Mouse (Mus musculus) embryonic fibroblast, embryonic 13.5 days (primary cell): ENCODE results near the gene Limk2. TPM values are rescaled to one million over a fixed set of nuclear protein-coding genes. Genes with fewer than 3 reads are reported as not detected.
A peak's percentile ranks its signal among the peaks of the same experiment; 100 is the strongest.

Source experiments
- H3K27ac ChIP-seq: 2 replicates; pipeline ENCODE4 v1.5.1; 2012; ENCODE audit warnings: low read length, control low read depth, inconsistent platforms; ENCODE audit not compliant: insufficient read depth
- H3K4me1 ChIP-seq: 2 replicates; pipeline ENCODE4 v1.6.1; 2011; ENCODE audit warnings: low read length; ENCODE audit not compliant: control insufficient read depth, insufficient read depth
- H3K4me3 ChIP-seq: 2 replicates; pipeline ENCODE4 v1.5.1; 2011; ENCODE audit warnings: mild to moderate bottlenecking, control low read depth, low read length; ENCODE audit not compliant: insufficient read depth
- CTCF ChIP-seq: IDR thresholded peaks from 2 replicates; pipeline ENCODE4 v1.5.1; 2011; ENCODE audit warnings: mild to moderate bottlenecking, control low read depth, low read length, moderate library complexity, borderline replicate concordance; ENCODE audit not compliant: insufficient read depth
- POLR2A ChIP-seq: IDR thresholded peaks from 2 replicates; pipeline ENCODE4 v1.6.1; 2011; ENCODE audit warnings: low read depth, mild to moderate bottlenecking, control low read depth, low read length, moderate library complexity
- polyA plus RNA-seq: library from polyadenylated mRNA; stranded (reverse); fragments of >200 nt; gene quantifications from 2 replicates; pipeline ENCODE4 v1.2.4, GENCODE M21; 2011; ENCODE audit warnings: low read depth; ENCODE audit not compliant: missing spikeins, insufficient read length

The Limk2 gene
- 58.3 and 68.6 TPM in 2 replicates for polyA plus RNA-seq

DNA sequence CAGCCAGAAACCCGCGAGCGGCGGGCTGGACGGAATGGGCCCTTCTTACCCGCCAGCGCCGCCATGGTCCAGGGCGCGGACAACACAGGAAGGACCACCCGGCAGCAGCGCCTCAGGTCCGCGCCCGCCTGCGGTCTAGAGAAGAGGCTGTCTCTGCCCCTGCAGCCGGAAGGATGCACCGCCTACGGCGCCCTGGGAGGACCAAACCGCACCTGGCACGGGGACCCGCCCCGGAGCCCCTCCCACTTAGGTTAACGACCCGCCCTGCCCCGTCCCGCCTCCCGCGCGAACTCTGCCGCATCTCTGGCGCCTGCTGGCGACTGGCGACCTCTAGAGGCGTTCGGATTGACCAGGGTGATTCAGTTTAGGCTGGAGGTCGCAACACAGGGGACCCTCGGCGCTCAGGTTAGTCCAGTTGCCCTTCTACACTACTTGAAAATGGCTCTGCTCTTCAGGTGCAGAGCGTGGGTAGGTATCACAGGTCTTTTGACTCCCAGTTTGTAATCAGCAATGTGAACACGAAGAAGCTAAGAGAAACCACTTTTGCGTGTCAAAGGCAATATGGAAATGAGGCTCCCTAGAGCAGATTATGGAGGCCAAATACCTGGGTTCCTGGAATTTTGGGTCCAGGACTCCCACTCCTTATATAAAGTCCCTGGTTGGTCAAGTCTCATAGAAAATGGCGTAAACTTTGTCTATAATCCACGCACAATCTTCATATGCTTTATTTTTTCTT is at the start of gene Limk2:
TSS of gene Limk2 (minus strand) at position 193 of the 736 bp plus-strand sequence.
- Histone ChIP-seq H3K4me3 (peak within 1 kb of the TSS; percentile 79), H3K4me1 (0 out of 2 replicates have a peak, but pooled peaks cover 2% of the 10 kb centered on the region), H3K27ac (no peak within 1 kb of the TSS)
- peak; percentile 67 for TF ChIP-seq CTCF
- peak; percentile 53; the same call in 1 of the 2 replicates for TF ChIP-seq POLR2A

DNA sequence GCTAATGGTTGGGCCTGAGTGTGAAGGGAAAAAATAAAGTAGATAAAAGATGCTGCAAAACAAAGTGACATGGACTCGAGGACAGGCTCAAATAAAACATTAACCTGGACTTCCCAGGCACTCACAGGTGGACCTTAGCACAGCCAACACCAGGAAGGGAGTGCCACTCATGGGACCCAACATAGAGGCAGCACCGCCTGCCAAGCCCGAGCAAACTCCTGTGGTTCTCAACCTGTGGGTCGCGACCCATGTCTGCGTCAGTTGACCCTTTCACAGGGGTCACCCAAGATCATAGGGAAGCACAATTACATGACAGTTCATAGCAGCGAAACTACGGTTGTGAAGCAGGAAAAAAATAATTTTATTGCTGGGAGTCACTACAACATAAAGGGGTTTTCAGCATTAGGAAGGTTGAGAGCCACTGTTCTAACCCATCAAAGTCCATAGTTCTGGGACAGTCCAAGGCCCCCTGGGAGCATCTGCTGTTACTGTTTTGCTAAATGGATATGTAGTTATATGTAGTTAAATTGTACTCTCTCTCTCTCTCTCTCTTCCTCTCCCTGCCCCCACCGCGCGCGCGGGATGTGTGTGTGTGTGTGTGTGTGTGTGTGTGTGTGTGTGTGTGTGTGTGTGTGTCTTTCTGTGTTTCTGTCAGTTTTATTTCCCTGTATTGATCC is 49.6 kb upstream of the Limk2 start:
- Histone ChIP-seq H3K4me3 (no peak overlapping the region), H3K27ac (no peak overlapping the region), H3K4me1 (no peaks in the 10 kb centered on the region)
- no peak for TF ChIP-seq CTCF
- TF ChIP-seq POLR2A: no peak

DNA sequence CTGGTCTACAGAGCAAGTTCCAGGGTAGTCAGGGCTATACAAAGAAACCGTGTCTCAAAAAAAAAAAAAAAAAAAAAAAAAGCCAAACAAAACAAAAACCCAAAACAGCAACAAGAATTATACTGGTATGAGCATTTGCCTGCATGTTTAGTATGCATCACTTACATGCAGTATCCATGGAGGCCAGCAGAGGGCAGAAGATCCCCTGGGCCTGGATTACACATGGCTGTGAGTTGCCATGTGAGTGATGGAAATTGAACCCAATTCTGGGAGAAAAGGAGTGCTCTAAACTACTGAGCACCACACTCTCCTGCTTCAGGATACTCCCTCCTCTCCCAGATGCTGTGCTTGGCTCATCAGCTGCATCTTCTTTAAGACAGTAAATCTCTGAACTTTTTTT is 47.4 kb upstream of the Limk2 start:
- Histone ChIP-seq H3K4me3 (no peak overlapping the region), H3K27ac (no peak overlapping the region), H3K4me1 (no peaks in the 10 kb centered on the region)
- TF ChIP-seq POLR2A: no peak
- peak; percentile 65; the same call in 1 of the 2 replicates for TF ChIP-seq CTCF

DNA sequence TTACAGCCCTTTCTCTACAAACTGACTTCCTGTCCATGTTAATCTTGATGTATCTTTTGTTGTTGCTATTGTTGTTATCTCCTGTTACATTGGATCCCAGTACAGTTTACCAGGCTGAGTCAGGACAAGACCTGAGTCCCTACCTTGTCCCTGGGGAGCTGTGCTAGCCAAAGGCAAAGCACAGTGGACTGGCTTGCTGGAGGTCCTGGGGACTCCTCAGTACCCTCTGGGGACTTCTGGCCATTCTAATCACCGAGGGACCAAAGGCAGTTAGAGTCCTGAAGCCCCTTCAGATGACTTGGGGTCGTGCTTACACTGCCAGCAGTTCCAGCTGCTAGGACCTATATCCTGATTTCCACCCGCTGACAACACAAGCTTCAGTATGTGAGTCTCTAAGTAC is 45.5 kb upstream of the Limk2 start:
- no peak overlapping the region for H3K27ac ChIP-seq
- no peak overlapping the region for H3K4me3 ChIP-seq
- no peak for TF ChIP-seq CTCF
- no peak for TF ChIP-seq POLR2A
- 0 out of 2 replicates have a peak, but pooled peaks cover 2% of the 10 kb centered on the region for H3K4me1 ChIP-seq

DNA sequence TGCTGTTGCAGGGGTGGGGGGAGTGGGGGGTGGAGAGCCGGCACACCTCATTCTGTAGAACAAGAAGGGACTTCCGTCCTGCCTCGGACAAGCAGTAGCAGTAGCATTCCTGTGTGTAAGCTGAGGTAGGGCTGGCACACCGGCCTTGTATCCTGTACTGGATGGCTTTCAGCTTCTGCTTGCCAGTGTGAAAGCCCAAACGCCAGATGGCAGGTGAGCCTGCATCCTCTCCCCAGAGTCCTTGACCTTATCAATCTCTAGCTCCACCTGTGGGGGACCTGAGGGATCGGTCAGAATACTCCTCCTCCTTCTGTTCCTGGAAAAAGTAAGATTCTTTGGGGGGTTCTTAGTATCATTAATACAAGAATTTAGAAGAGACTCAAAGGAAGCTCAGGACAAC is 44.5 kb upstream of the Limk2 start:
- TF ChIP-seq POLR2A (no peak), CTCF (no peak)
- H3K27ac ChIP-seq: no peak overlapping the region
- H3K4me3 ChIP-seq: no peak overlapping the region
- 0 out of 2 replicates have a peak, but pooled peaks cover 2% of the 10 kb centered on the region for H3K4me1 ChIP-seq

DNA sequence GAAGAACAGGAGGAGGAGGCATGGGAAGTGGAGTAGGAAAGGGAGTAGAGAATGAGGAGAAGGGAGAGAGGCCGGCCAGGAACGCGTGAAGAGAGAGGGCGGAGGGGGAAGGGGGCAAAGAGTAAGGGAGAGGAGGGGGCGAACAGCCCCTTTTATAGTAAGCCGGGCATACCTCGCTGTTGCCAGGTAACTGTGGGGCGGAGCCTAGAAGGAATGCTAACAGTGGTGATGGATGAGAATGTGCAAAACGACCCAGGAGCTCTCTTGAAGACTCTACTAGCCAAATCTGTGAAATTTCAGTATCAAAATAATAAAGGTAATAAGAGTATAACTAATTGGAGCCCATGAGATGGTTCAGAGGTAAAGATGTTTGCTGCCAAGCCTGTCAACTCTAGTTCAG is 43.8 kb upstream of the Limk2 start:
- peak overlapping the region; percentile 88 for H3K27ac ChIP-seq
- H3K4me1 ChIP-seq: 0 out of 2 replicates have a peak, but pooled peaks cover 2% of the 10 kb centered on the region
- no peak for TF ChIP-seq CTCF
- no peak for TF ChIP-seq POLR2A
- H3K4me3 ChIP-seq: peak overlapping the region; percentile 76

DNA sequence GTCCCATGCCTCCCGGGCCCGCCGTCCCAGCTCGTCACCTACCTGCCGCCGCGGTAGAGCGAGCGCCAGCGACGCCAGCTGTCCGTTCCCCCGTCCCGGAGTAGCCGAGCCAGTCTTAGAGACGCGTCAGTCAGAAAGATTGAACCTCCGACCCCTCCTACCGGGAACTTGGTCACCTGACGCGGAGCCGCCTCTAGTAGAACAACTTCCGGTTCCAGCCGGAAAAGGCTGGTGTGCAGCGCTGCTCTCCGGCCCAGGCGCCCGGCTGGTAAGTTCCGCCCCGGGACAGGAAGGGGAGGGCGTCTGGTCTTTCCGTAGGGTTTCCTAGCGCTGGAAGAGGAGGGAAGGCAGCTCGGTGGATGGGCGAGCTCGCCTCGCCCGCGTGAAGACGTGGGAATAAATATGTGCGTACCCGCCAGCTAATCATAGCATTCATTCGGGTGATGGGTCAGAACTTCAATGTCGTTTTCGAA is 43.2 kb upstream of the Limk2 start, which contains the start of gene Rnf185:
TSS of gene Rnf185 (minus strand) at position 197 of the 473 bp plus-strand sequence.
- Histone ChIP-seq H3K27ac (peak within 1 kb of the TSS; percentile 88), H3K4me3 (peak within 1 kb of the TSS; percentile 97), H3K4me1 (0 out of 2 replicates have a peak, but pooled peaks cover 2% of the 10 kb centered on the region)
- peak; percentile 92 for TF ChIP-seq POLR2A
- TF ChIP-seq CTCF: no peak

DNA sequence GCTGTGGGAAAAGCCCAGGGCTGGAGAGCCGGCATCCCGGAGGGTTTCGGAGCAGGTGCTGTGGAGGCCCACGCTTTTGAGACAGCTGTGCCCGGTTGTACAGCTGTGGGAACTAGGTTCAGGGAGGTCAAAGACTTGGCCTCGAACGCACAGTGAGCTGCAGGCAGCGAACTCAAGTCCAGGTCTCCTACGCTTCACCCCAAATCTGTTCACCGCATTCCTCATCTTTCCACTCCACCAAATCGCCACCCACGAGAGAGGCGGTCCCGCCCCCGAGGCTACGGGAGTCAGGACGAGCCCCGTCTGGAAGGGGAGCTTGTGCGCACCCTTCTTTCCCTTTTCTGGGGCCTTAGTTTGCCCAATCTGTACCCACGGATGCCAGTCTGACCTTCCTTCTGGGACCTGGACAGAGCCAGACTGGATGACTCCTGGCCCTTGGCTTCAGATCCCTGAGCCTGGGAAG is 42.7 kb upstream of the Limk2 start:
- Histone ChIP-seq H3K4me3 (peak overlapping the region; percentile 97), H3K27ac (peak overlapping the region; percentile 85), H3K4me1 (0 out of 2 replicates have a peak, but pooled peaks cover 2% of the 10 kb centered on the region)
- TF ChIP-seq POLR2A (no peak), CTCF (no peak)

DNA sequence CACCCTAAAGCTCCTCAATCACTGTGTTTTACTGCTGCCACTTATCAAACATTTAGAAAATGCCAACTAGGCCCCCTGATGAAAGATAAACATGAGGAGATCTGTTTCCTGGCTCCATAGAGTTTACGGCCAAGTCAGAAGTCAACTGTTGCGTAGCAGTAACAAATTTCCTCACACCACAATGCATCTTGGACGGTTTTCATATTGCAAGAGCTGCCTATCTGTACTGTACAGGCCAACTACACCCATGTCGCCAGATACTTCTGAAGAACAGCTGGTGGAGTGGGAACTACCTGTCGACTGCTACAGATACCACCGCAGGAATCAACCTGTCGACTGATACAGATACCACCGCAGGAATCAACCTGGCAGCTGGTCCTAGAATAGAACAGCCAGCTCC is 35.9 kb upstream of the Limk2 start:
- no peak overlapping the region for H3K27ac ChIP-seq
- H3K4me3 ChIP-seq: no peak overlapping the region
- H3K4me1 ChIP-seq: peaks cover 11% of the 10 kb centered on the region
- TF ChIP-seq POLR2A (no peak), CTCF (no peak)

DNA sequence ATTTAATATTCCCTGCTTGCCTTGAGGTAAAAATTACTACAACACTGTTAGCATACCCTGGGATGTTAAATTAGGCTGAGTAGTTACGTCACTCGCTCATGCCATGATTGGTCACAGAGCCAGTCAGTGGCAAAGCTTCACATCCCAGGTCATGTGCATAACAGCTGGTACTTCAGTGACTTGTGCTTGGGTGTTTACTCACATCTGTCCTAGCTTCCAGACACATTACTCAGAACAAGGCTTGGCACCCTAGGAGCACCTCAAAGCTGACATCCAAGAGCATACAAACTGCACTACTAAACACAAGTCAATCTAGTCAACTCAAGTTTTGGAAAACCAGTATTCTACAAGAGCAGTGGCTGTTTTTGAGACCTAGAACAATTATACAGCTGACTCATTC is 34.1 kb upstream of the Limk2 start:
- no peak for TF ChIP-seq POLR2A
- no peak for TF ChIP-seq CTCF
- H3K4me1 ChIP-seq: peaks cover 12% of the 10 kb centered on the region
- H3K27ac ChIP-seq: 0 out of 2 replicates have a peak overlapping the region, but pooled peaks have one; percentile 12
- H3K4me3 ChIP-seq: no peak overlapping the region
